25 mouse cellular contexts compared by ENCODE assay signal in genomic region chr7:83940136-83940535, GRCm38 (mm10).
"Had no signal": no experiment of that assay in that cellular context is flagged by ENCODE, and none has a peak within 500 bp of the region (broad histone marks: within the 10 kb centered on the region; RNA-seq: fewer than 3 reads in every experiment).

No protein-coding gene starts in this region.

- H3K36me3 ChIP-seq: limb, embryonic 10.5 days; limb, embryonic 13.5 days; liver, embryonic 12.5 days; liver, embryonic 15.5 days; lung, embryonic 15.5 days; neural tube, embryonic 12.5 days; neural tube, embryonic 15.5 days; stomach, embryonic 15.5 days had no signal

- DNase-seq: kidney, adult 2 months; kidney, postnatal 14 days; kidney, postnatal 4 days; liver; lung, adult 18-20 months; lung, postnatal 10 days; lung, postnatal 36 days; midbrain, embryonic 14.5 days; right cerebral cortex, adult 18-20 months; right cerebral cortex, postnatal 14 days; right cerebral cortex, postnatal 4 days; thymus, adult 2 months; thymus, postnatal 14 days; thymus, postnatal 4 days had no signal

- H3K4me1 ChIP-seq: limb, embryonic 10.5 days; limb, embryonic 13.5 days; liver, embryonic 12.5 days; liver, embryonic 15.5 days; lung, embryonic 15.5 days; neural tube, embryonic 12.5 days; neural tube, embryonic 15.5 days; stomach, embryonic 15.5 days had no signal

- H3K9ac ChIP-seq: limb, embryonic 13.5 days; liver, embryonic 12.5 days; liver, embryonic 15.5 days; lung, embryonic 15.5 days; neural tube, embryonic 12.5 days; neural tube, embryonic 15.5 days; stomach, embryonic 15.5 days had no signal

- H3K4me2 ChIP-seq: limb, embryonic 13.5 days; liver, embryonic 12.5 days; liver, embryonic 15.5 days; lung, embryonic 15.5 days; midbrain, embryonic 11.5 days; neural tube, embryonic 12.5 days; neural tube, embryonic 15.5 days; stomach, embryonic 15.5 days had no signal

- ATAC-seq: inflammation-experienced regulatory T-cells, adult 6 months; liver, embryonic 12.5 days had no signal

- H3K4me3 ChIP-seq: limb, embryonic 10.5 days; limb, embryonic 13.5 days; liver, embryonic 12.5 days; liver, embryonic 15.5 days; lung, embryonic 15.5 days; megakaryocyte, embryonic 14.5 days; neural tube, embryonic 12.5 days; neural tube, embryonic 15.5 days; stomach, embryonic 15.5 days had no signal

- H3K27me3 ChIP-seq: limb, embryonic 13.5 days; liver, embryonic 12.5 days; liver, embryonic 15.5 days; lung, embryonic 15.5 days; neural tube, embryonic 12.5 days; neural tube, embryonic 15.5 days; stomach, embryonic 15.5 days had no signal

- H3K27ac ChIP-seq: limb, embryonic 10.5 days; limb, embryonic 13.5 days; liver, embryonic 12.5 days; liver, embryonic 15.5 days; lung, embryonic 15.5 days; neural tube, embryonic 12.5 days; neural tube, embryonic 15.5 days; stomach, embryonic 15.5 days had no signal

- H3K9me3 ChIP-seq: limb, embryonic 10.5 days; limb, embryonic 13.5 days; liver, embryonic 12.5 days; liver, embryonic 15.5 days; lung, embryonic 15.5 days; neural tube, embryonic 12.5 days; neural tube, embryonic 15.5 days; stomach, embryonic 15.5 days had no signal
